Mouse (Mus musculus): Measurements from ENCODE around the gene Sphk2. TPM values are rescaled to one million over a fixed set of nuclear protein-coding genes. Genes with fewer than 3 reads are reported as not detected.

Gene Sphk2
- polyA plus RNA-seq, 1 experiment from 2014 or later, result 23.9 TPM

GRCm38 (mm10) chr7:45747450-45747849 is 29.6 kb upstream of the Sphk2 start:
- Histone ChIP-seq H3K27me3 (replicated peaks; ENCODE audit: control insufficient read depth, insufficient read depth, low read length) (no peaks in the 10 kb centered on the region), H3K4me3 (ENCODE audit: low read length) (no peak overlapping the region), H3K4me2 (ENCODE audit: low read length) (no peak overlapping the region), H3K9me3 (ENCODE audit: control insufficient read depth, low read length) (no peaks in the 10 kb centered on the region), H3K4me1 (ENCODE audit: control insufficient read depth, insufficient read depth, low read depth, low read length) (no peaks in the 10 kb centered on the region), H3K27ac (ENCODE audit: low read depth, low read length) (no peak overlapping the region), H3K36me3 (ENCODE audit: control insufficient read depth, insufficient read depth, low read length) (no peaks in the 10 kb centered on the region), H3K9ac (ENCODE audit: low read depth, low read length) (no peak overlapping the region)
- WGBS, result 88% methylated on average over 5 of the region's 5 CpGs
- ATAC-seq, result no peak

DNA sequence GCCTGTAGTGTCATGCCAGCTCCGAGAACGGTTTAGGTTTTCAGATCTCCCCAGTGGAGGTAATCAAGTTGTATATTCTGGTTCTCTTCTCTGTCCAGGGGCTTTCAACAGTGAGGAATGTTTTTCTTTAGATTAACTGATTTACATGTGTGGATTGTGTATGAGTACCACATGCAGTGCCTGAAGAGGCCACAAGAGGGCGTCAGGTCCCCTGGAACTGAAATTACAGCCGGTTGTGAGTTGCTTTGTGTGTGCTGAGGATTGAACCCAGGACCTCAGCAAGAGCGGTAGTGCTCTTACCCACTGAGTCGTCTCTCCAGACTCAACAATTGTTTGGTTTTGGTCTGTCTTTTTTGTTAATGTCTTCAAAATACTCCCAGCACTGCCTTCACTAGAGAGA is 28.7 kb upstream of the Sphk2 start:
- H3K9ac ChIP-seq (ENCODE audit: low read depth, low read length), result no peak overlapping the region

DNA sequence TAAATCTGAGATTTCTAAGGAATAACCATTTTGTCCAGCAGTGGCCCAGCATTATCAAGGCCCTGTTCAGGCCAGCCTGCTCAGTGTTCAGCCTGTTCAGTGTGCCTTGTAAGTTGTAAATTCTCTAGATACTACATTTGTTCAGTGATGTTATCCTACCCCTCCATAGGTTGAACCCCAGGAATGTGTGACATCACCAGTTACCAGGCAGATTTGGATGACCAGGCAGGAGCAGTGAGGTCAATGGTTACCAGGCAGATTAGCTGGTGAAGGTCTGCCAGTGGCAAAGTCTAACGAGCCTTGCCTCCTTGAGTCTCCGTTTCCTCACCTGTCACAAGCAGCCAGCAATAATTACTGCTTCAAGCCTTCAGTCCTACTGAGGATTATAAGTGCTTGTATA is 26.6 kb upstream of the Sphk2 start:
- no peak overlapping the region for H3K27ac ChIP-seq (ENCODE audit: low read depth, low read length)
- WGBS, result 44% methylated on average over 2 of the region's 2 CpGs
- H3K9ac ChIP-seq (ENCODE audit: low read depth, low read length), result no peak overlapping the region
- no peaks in the 10 kb centered on the region for H3K9me3 ChIP-seq (ENCODE audit: control insufficient read depth, low read length)
- no peak overlapping the region for H3K4me2 ChIP-seq (ENCODE audit: low read length)
- H3K27me3 ChIP-seq (replicated peaks; ENCODE audit: control insufficient read depth, insufficient read depth, low read length), result no peaks in the 10 kb centered on the region
- H3K4me1 ChIP-seq (ENCODE audit: control insufficient read depth, insufficient read depth, low read depth, low read length), result no peaks in the 10 kb centered on the region
- no peak overlapping the region for H3K4me3 ChIP-seq (ENCODE audit: low read length)
- ATAC-seq, result no peak
- H3K36me3 ChIP-seq (ENCODE audit: control insufficient read depth, insufficient read depth, low read length), result no peaks in the 10 kb centered on the region

More for the DNA sequence above, 28.7 kb upstream of the Sphk2 start:
- Histone ChIP-seq H3K9me3 (ENCODE audit: control insufficient read depth, low read length) (no peaks in the 10 kb centered on the region), H3K4me1 (ENCODE audit: control insufficient read depth, insufficient read depth, low read depth, low read length) (no peaks in the 10 kb centered on the region), H3K27ac (ENCODE audit: low read depth, low read length) (no peak overlapping the region), H3K4me2 (ENCODE audit: low read length) (no peak overlapping the region), H3K27me3 (replicated peaks; ENCODE audit: control insufficient read depth, insufficient read depth, low read length) (no peaks in the 10 kb centered on the region), H3K36me3 (ENCODE audit: control insufficient read depth, insufficient read depth, low read length) (no peaks in the 10 kb centered on the region), H3K4me3 (ENCODE audit: low read length) (no peak overlapping the region)
- no peak for ATAC-seq
- 64% methylated on average over 6 of the region's 6 CpGs for whole genome bisulfite sequencing

DNA sequence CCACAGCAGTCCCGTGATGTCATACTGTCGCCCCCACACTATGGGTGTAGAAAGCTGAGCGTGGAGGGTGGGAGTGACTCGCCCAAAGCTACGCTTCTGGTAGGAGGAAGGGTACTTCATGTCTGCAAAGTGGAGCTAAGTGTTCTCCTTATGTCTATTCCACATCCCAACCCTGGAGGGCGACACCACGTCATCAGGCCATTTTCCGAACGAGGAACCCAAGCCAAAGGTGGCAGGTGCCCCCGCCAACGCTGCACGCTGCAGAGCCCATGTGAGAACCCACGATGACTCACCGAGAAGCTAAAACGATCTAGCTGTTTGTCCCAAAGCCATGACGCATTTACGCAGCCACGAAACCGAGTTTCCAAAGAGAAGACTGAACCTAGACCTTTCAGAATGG is 24.5 kb upstream of the Sphk2 start:
- Histone ChIP-seq H3K27ac (ENCODE audit: low read depth, low read length) (no peak overlapping the region), H3K4me2 (ENCODE audit: low read length) (peak overlapping the region; percentile 33), H3K27me3 (replicated peaks; ENCODE audit: control insufficient read depth, insufficient read depth, low read length) (no peaks in the 10 kb centered on the region), H3K36me3 (ENCODE audit: control insufficient read depth, insufficient read depth, low read length) (no peaks in the 10 kb centered on the region), H3K4me3 (ENCODE audit: low read length) (no peak overlapping the region), H3K4me1 (ENCODE audit: control insufficient read depth, insufficient read depth, low read depth, low read length) (no peaks in the 10 kb centered on the region), H3K9me3 (ENCODE audit: control insufficient read depth, low read length) (no peaks in the 10 kb centered on the region), H3K9ac (ENCODE audit: low read depth, low read length) (no peak overlapping the region)
- no peak for ATAC-seq
- WGBS, result 31% methylated on average over 19 of the region's 19 CpGs

DNA sequence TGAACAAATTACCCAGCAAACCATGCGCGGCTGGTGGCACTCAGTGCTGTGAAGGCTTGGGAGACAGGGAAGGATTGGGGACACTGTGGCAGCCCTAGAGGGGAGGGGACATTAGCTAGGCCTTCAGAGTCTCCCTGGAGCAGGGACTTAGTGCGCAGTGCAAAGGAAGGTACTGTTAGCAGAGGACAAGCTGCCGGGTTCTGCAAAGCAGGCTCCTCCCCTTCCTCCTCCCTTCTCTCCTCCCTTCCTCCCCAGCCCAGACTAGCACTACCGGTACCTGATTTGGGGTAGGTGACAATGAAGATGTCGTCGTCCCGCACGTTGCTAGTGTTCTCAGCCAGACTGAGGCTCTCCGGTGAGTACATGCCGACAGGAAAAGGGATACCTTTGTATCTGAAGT is 24.0 kb upstream of the Sphk2 start:
- WGBS, result 34% methylated on average over 11 of the region's 11 CpGs
- Histone ChIP-seq H3K4me3 (ENCODE audit: low read length) (peak overlapping the region; percentile 12; the same call in 1 of the 2 replicates), H3K9ac (ENCODE audit: low read depth, low read length) (no peak overlapping the region), H3K4me1 (ENCODE audit: control insufficient read depth, insufficient read depth, low read depth, low read length) (no peaks in the 10 kb centered on the region), H3K27ac (ENCODE audit: low read depth, low read length) (no peak overlapping the region), H3K27me3 (replicated peaks; ENCODE audit: control insufficient read depth, insufficient read depth, low read length) (no peaks in the 10 kb centered on the region), H3K36me3 (ENCODE audit: control insufficient read depth, insufficient read depth, low read length) (no peaks in the 10 kb centered on the region), H3K9me3 (ENCODE audit: control insufficient read depth, low read length) (no peaks in the 10 kb centered on the region), H3K4me2 (ENCODE audit: low read length) (peak overlapping the region; percentile 33)
- ATAC-seq, result no peak

DNA sequence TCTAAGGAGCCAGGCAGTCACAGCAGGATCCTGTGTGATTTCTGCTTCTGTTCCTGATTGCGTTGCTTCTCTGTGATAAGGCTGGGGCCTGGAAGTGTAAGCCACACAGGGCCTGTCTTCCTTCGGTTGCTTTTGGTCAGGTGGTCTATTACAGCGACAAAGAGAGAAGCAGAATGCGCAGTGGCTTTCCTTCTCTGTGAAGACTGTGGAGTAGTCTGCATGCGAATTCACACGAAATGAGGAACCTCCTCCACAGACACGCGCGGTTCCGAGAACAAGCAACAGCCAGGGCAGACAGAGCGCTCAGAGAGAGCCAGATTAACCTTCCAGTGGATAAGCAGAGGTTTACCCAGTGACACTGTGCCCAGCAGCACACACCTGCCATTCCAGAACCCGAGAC is 23.5 kb upstream of the Sphk2 start:
- H3K9ac ChIP-seq (ENCODE audit: low read depth, low read length), result no peak overlapping the region
- H3K36me3 ChIP-seq (ENCODE audit: control insufficient read depth, insufficient read depth, low read length), result no peaks in the 10 kb centered on the region
- 87% methylated on average over 12 of the region's 12 CpGs for WGBS
- no peaks in the 10 kb centered on the region for H3K9me3 ChIP-seq (ENCODE audit: control insufficient read depth, low read length)
- no peak overlapping the region for H3K4me2 ChIP-seq (ENCODE audit: low read length)
- no peaks in the 10 kb centered on the region for H3K27me3 ChIP-seq (replicated peaks; ENCODE audit: control insufficient read depth, insufficient read depth, low read length)
- H3K27ac ChIP-seq (ENCODE audit: low read depth, low read length), result no peak overlapping the region
- H3K4me3 ChIP-seq (ENCODE audit: low read length), result no peak overlapping the region
- no peak for ATAC-seq
- no peaks in the 10 kb centered on the region for H3K4me1 ChIP-seq (ENCODE audit: control insufficient read depth, insufficient read depth, low read depth, low read length)

- 71% methylated on average over 10 of the region's 10 CpGs for WGBS
- Histone ChIP-seq H3K27me3 (replicated peaks; ENCODE audit: control insufficient read depth, insufficient read depth, low read length) (no peaks in the 10 kb centered on the region), H3K36me3 (ENCODE audit: control insufficient read depth, insufficient read depth, low read length) (no peaks in the 10 kb centered on the region)
Measured at GRCm38 (mm10) chr7:45739820-45740219, 22.0 kb upstream of the Sphk2 start.

DNA sequence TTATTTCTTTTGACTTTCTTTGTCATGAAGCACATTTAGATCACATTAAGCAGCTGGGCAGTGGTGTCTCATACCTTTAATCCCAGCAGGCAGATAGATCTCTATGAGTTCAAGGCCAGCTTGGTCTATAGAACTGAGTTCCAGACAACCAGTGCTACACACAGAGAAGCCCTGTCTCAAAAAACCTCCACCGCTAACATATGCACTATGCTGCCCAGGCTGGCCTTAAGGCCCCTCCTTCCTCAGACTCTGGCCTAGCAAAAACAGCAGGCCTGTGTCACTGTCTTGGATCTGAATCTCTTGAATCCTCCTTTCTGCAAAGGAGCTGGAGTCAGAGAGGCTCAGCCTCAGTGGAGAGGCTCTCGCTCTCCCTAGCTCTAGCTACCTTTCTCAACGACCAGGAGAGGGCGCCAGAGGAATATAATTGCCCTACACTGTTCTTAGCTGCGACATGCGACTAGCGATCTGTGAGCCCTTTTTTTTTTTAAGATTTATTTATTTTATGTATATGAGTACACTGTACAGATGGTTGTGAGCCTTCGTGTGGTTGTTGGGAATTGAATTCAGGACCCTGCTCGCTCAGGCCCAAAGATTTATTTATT is 21.5 kb upstream of the Sphk2 start:
- 8% methylated on average over 9 of the region's 9 CpGs for WGBS
- Histone ChIP-seq H3K9ac (ENCODE audit: low read depth, low read length) (no peak overlapping the region), H3K36me3 (ENCODE audit: control insufficient read depth, insufficient read depth, low read length) (no peaks in the 10 kb centered on the region)

More at GRCm38 (mm10) chr7:45739820-45740219, 22.0 kb upstream of the Sphk2 start:
- Histone ChIP-seq H3K4me3 (ENCODE audit: low read length) (no peak overlapping the region), H3K9ac (ENCODE audit: low read depth, low read length) (no peak overlapping the region), H3K27ac (ENCODE audit: low read depth, low read length) (no peak overlapping the region), H3K9me3 (ENCODE audit: control insufficient read depth, low read length) (no peaks in the 10 kb centered on the region), H3K4me1 (ENCODE audit: control insufficient read depth, insufficient read depth, low read depth, low read length) (no peaks in the 10 kb centered on the region), H3K4me2 (ENCODE audit: low read length) (no peak overlapping the region)
- ATAC-seq, result no peak

DNA sequence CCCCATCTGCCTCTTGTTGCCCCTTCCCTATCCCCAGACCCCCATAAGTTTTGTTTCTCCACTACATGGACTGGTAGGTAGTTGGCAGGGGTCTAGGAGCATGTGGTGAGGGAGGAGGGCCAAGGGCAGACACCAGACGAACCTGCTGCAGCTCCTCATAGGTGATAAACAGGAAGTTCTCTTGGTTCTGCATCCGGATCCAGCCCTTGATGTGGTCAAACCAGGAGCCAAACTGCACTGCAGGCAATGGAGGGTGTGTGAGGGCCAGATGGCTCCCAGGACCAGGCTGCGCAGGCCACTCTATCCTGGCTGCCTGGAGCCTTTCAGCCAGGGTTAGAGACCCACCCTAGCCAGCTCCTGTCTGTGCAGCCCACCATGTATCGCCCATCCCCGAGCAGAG is 15.7 kb upstream of the Sphk2 start:
- Histone ChIP-seq H3K4me2 (ENCODE audit: low read length) (no peak overlapping the region), H3K36me3 (ENCODE audit: control insufficient read depth, insufficient read depth, low read length) (no peaks in the 10 kb centered on the region), H3K9me3 (ENCODE audit: control insufficient read depth, low read length) (no peaks in the 10 kb centered on the region), H3K9ac (ENCODE audit: low read depth, low read length) (no peak overlapping the region), H3K27ac (ENCODE audit: low read depth, low read length) (no peak overlapping the region), H3K27me3 (replicated peaks; ENCODE audit: control insufficient read depth, insufficient read depth, low read length) (no peaks in the 10 kb centered on the region), H3K4me3 (ENCODE audit: low read length) (no peak overlapping the region), H3K4me1 (ENCODE audit: control insufficient read depth, insufficient read depth, low read depth, low read length) (no peaks in the 10 kb centered on the region)
- WGBS, result 87% methylated on average over 5 of the region's 5 CpGs
- ATAC-seq, result no peak

More for the DNA sequence above, 21.5 kb upstream of the Sphk2 start:
- peak; percentile 92 for ATAC-seq
- Histone ChIP-seq H3K9me3 (ENCODE audit: control insufficient read depth, low read length) (no peaks in the 10 kb centered on the region), H3K4me1 (ENCODE audit: control insufficient read depth, insufficient read depth, low read depth, low read length) (no peaks in the 10 kb centered on the region), H3K27ac (ENCODE audit: low read depth, low read length) (no peak overlapping the region), H3K4me3 (ENCODE audit: low read length) (no peak overlapping the region), H3K4me2 (ENCODE audit: low read length) (no peak overlapping the region), H3K27me3 (replicated peaks; ENCODE audit: control insufficient read depth, insufficient read depth, low read length) (no peaks in the 10 kb centered on the region)

Measured in hindbrain, embryonic 16.5 days (tissue).